Comparison of ENCODE assay signal across 7 mouse cellular contexts in the genomic region with DNA sequence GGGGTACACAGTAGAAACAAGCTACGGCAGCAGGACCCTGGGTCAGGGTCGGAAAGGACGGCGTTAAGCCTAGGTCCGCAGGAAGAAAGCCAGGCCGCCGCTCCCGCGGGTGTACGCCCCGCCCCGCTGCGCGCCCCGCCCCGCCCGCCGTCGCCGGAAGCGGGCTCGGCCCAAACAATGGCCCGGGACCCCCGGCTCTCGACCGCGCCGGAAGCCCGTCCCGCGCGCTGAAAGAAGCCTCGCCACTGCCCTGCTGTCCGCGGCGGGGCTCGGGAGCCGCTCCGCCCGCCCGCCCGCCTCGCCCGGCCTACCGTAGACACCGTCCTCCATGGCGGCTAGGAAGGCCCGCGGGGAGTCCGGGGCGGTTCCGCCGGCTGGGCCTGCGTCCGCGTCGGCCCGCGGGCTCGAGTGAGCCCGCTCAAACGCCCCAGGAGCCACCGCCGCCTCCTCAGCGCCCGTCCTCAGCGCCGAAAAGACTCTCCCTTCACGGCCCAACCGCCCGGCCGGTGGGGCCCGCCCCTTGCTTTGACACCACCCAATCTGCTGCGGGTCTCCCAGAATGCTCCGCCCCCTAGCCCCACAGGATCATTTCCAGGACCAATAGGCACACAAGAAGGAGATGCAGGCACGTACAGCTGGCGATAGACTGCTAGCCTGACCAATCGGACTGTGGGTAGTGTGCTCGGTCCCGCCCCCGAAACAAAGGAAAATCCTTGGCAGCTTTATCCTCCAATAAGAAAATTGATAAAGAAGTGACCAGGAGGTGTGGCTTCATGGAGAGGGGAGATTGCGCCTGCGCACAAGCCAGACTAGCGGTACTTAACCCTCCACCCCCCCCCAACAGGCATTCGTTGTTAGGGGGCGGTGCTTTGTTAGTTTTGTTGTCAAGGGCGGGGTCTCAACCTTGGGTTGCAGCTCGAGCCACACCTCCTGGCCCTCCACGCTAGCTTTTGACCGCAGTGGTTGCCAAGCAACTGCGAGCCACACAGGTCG. TPM values are rescaled to one million over a fixed set of nuclear protein-coding genes. Genes with fewer than 3 reads are reported as not detected.
A peak's percentile ranks its signal among the peaks of the same experiment; 100 is the strongest.
DNase-seq lines count a peak whose midpoint lies in the region; ATAC-seq lines count a peak whose summit lies in the region.

A gene (minus strand): TSS at position 795 of the 993 bp plus-strand sequence.

- peak within 1 kb of the TSS; percentile 93 for H3K4me3 ChIP-seq in embryonic facial prominence, embryonic 11.5 days (ENCODE audit: low read depth, low read length)
- H3K4me3 ChIP-seq in limb, embryonic 10.5 days: peak within 1 kb of the TSS; percentile 98
- peak within 1 kb of the TSS; percentile 91 for H3K4me3 ChIP-seq in midbrain, embryonic 13.5 days (replicated peaks)

- peak within 1 kb of the TSS; percentile 100 for H3K9ac ChIP-seq in embryonic facial prominence, embryonic 11.5 days (replicated peaks; ENCODE audit: low read length)
- H3K9ac ChIP-seq in midbrain, embryonic 13.5 days (replicated peaks): peak within 1 kb of the TSS; percentile 99

- peaks cover 21% of the 10 kb centered on the region for H3K36me3 ChIP-seq in embryonic facial prominence, embryonic 11.5 days (replicated peaks; ENCODE audit: control insufficient read depth, insufficient read depth, low read depth, low read length)
- peaks cover 41% of the 10 kb centered on the region for H3K36me3 ChIP-seq in limb, embryonic 10.5 days
- H3K36me3 ChIP-seq in midbrain, embryonic 13.5 days: peaks cover 39% of the 10 kb centered on the region

- ATAC-seq in embryonic facial prominence, embryonic 11.5 days (replicated peaks; ENCODE audit: insufficient number of reproducible peaks, low FRiP score, low TSS enrichment, low read depth): peak; percentile 97
- ATAC-seq in granulocyte monocyte progenitor cell, adult 5-6 weeks (replicated peaks; ENCODE audit: poor library complexity, severe bottlenecking): peak; percentile 95
- peak; percentile 99 for ATAC-seq in midbrain, embryonic 13.5 days

- WGBS in embryonic facial prominence, embryonic 11.5 days: 1% methylated on average over 86 of the region's 92 CpGs
- under 1% methylated on average over 92 of the region's 92 CpGs for WGBS in limb, embryonic 10.5 days
- under 1% methylated on average over 61 of the region's 92 CpGs for WGBS in midbrain, embryonic 13.5 days

- H3K9me3 ChIP-seq in embryonic facial prominence, embryonic 11.5 days (replicated peaks; ENCODE audit: control insufficient read depth, low read length): no peaks in the 10 kb centered on the region
- no peaks in the 10 kb centered on the region for H3K9me3 ChIP-seq in limb, embryonic 10.5 days (replicated peaks)
- H3K9me3 ChIP-seq in midbrain, embryonic 13.5 days: no peaks in the 10 kb centered on the region

- peak within 1 kb of the TSS; percentile 100 for H3K27ac ChIP-seq in embryonic facial prominence, embryonic 11.5 days (replicated peaks; ENCODE audit: low read depth, low read length)
- peak within 1 kb of the TSS; percentile 100 for H3K27ac ChIP-seq in limb, embryonic 10.5 days
- peak within 1 kb of the TSS; percentile 100 for H3K27ac ChIP-seq in midbrain, embryonic 13.5 days

- no peaks in the 10 kb centered on the region for H3K27me3 ChIP-seq in embryonic facial prominence, embryonic 11.5 days (ENCODE audit: control insufficient read depth, insufficient read depth, low read length)
- peaks cover 7% of the 10 kb centered on the region for H3K27me3 ChIP-seq in limb, embryonic 10.5 days (ENCODE audit: low read depth, poor library complexity, severe bottlenecking)
- H3K27me3 ChIP-seq in midbrain, embryonic 13.5 days: peaks cover 9% of the 10 kb centered on the region

- peak within 1 kb of the TSS; percentile 68 for H3K4me2 ChIP-seq in embryonic facial prominence, embryonic 11.5 days (ENCODE audit: low read depth, low read length)
- H3K4me2 ChIP-seq in midbrain, embryonic 13.5 days (replicated peaks): peak within 1 kb of the TSS; percentile 94

- H3K4me1 ChIP-seq in embryonic facial prominence, embryonic 11.5 days (ENCODE audit: control insufficient read depth, insufficient read depth, low read length): peaks cover 2% of the 10 kb centered on the region; the same call in 1 of the 2 replicates
- H3K4me1 ChIP-seq in limb, embryonic 10.5 days: peaks cover 29% of the 10 kb centered on the region
- H3K4me1 ChIP-seq in midbrain, embryonic 13.5 days (replicated peaks): peaks cover 42% of the 10 kb centered on the region

- DNase-seq in adrenal gland, postnatal 14 days: peak; percentile 99
- DNase-seq in embryonic facial prominence, embryonic 11.5 days (ENCODE audit: low spot score): peak; percentile 100
- DNase-seq in kidney, adult 11 months: peak; percentile 100
- DNase-seq in limb, embryonic 10.5 days (ENCODE audit: low spot score): peak; percentile 99
- peak; percentile 98 for DNase-seq in spleen, adult 12 weeks (ENCODE audit: low spot score)

RNA-seq across cellular contexts. Expression of the gene that starts here (rescaled TPM):
- 97.5 and 114 TPM in 2 replicates for total RNA-seq in adrenal gland, postnatal 14 days (2021)
- polyA plus RNA-seq in embryonic facial prominence, embryonic 11.5 days (2014; fragmentation: Nextera tagmentation; extraction: Ambion mirVana): 168 and 170 TPM in 2 replicates
- 32.7 and 36.3 TPM in 2 replicates for total RNA-seq in granulocyte monocyte progenitor cell, adult 5-6 weeks (2014; fragmentation: Nextera tagmentation)
- total RNA-seq in granulocyte monocyte progenitor cell, adult 5-6 weeks (2017): 33.1 and 35.3 TPM in 2 replicates
- 170 TPM in 2 replicates for polyA plus RNA-seq in limb, embryonic 10.5 days (2016; fragmentation: Nextera tagmentation; extraction: Ambion mirVana)
- 362 and 363 TPM in 2 replicates for polyA plus RNA-seq in midbrain, embryonic 13.5 days (2015; fragmentation: Nextera tagmentation; extraction: Ambion mirVana)

Comparison
In these comparisons a context has a peak if more than half of its experiments do, and no peak if none do; other contexts are left out.
1. Peak in every context shown above with its lines: DNase-seq, ATAC-seq, H3K4me3 ChIP-seq and H3K27ac ChIP-seq.